Mouse (Mus musculus): Measurements from ENCODE around the gene Lrrn4. TPM values are rescaled to one million over a fixed set of nuclear protein-coding genes. Genes with fewer than 3 reads are reported as not detected.

Gene Lrrn4
- 1.5 TPM for polyA plus RNA-seq (2014; fragmentation: Illumina TruSeq; extraction: RNeasy Lipid Tissue Mini Kit (QIAGEN cat#74804); ENCODE audit: low replicate concordance)

GRCm38 (mm10) chr2:132880844-132881645 is at the start of gene Lrrn4:
Lrrn4 (minus strand) TSS chr2:132880891.

GRCm38 (mm10) chr2:132846407-132847358 is 34.0 kb downstream of the Lrrn4 start, which contains the start of gene Crls1:
Crls1 (plus strand) TSS chr2:132846666.

Other genes starting within 250 kb of the Lrrn4 start
- 4.4 TPM for gene Shld1, start 194.0 kb downstream of the Lrrn4 start, polyA plus RNA-seq (2014; fragmentation: Illumina TruSeq; extraction: RNeasy Lipid Tissue Mini Kit (QIAGEN cat#74804); ENCODE audit: low replicate concordance)
- gene Chgb, start 99.6 kb downstream of the Lrrn4 start, polyA plus RNA-seq (2014; fragmentation: Illumina TruSeq; extraction: RNeasy Lipid Tissue Mini Kit (QIAGEN cat#74804); ENCODE audit: low replicate concordance) = 46.0 TPM
- gene Trmt6, start 64.8 kb downstream of the Lrrn4 start, polyA plus RNA-seq (2014; fragmentation: Illumina TruSeq; extraction: RNeasy Lipid Tissue Mini Kit (QIAGEN cat#74804); ENCODE audit: low replicate concordance) = 28.7 TPM
- gene Mcm8, start 64.8 kb downstream of the Lrrn4 start, polyA plus RNA-seq (2014; fragmentation: Illumina TruSeq; extraction: RNeasy Lipid Tissue Mini Kit (QIAGEN cat#74804); ENCODE audit: low replicate concordance) = 5.8 TPM
- 117 TPM for gene Crls1, start 34.2 kb downstream of the Lrrn4 start, polyA plus RNA-seq (2014; fragmentation: Illumina TruSeq; extraction: RNeasy Lipid Tissue Mini Kit (QIAGEN cat#74804); ENCODE audit: low replicate concordance)
- 12.8 TPM for gene Fermt1, start 65.0 kb upstream of the Lrrn4 start, polyA plus RNA-seq (2014; fragmentation: Illumina TruSeq; extraction: RNeasy Lipid Tissue Mini Kit (QIAGEN cat#74804); ENCODE audit: low replicate concordance)